Mouse (Mus musculus) myocyte (in vitro differentiated cells): ENCODE data around the gene Gm45808. TPM values are rescaled to one million over a fixed set of nuclear protein-coding genes. Genes with fewer than 3 reads are reported as not detected.
A peak's percentile ranks its signal among the peaks of the same experiment; 100 is the strongest.

ENCODE experiments used
- H3K27me3 ChIP-seq: one replicate; pipeline ENCODE4 v1.6.1; 2011; ENCODE audit not compliant: control insufficient read depth, insufficient read depth, insufficient read length
- H3K36me3 ChIP-seq: one replicate; pipeline ENCODE4 v1.6.1; 2011; ENCODE audit not compliant: control insufficient read depth, insufficient read depth
- H3K4me2 ChIP-seq: one replicate; pipeline ENCODE4 v1.6.1; 2011; ENCODE audit warnings: low read depth, control low read depth
- H3K4me3 ChIP-seq: one replicate; pipeline ENCODE4 v1.5.1; 2011; ENCODE audit warnings: mild to moderate bottlenecking, control low read depth, moderate library complexity
- H3K79me2 ChIP-seq: one replicate; pipeline ENCODE4 v1.6.1; 2011; ENCODE audit not compliant: control insufficient read depth, insufficient read depth
- H3ac ChIP-seq: one replicate; pipeline ENCODE4 v1.6.1; 2011; ENCODE audit not compliant: control insufficient read depth, insufficient read length
- CEBPB ChIP-seq: IDR thresholded peaks from 2 replicates; pipeline ENCODE4 v1.6.1; 2011; ENCODE audit warnings: mild to moderate bottlenecking, moderate library complexity; ENCODE audit not compliant: poor library complexity, insufficient read depth, severe bottlenecking
- E2F4 ChIP-seq: IDR thresholded peaks from one replicate; pipeline ENCODE4 v1.6.1; 2011; ENCODE audit warnings: mild to moderate bottlenecking, control low read depth, moderate library complexity; ENCODE audit not compliant: insufficient read depth
- MAX ChIP-seq: IDR thresholded peaks from one replicate; pipeline ENCODE4 v1.6.1; 2011; ENCODE audit warnings: low read depth, mild to moderate bottlenecking, control low read depth
- MYOD1 ChIP-seq, 3 experiments: IDR thresholded peaks; one replicate each; pipeline ENCODE4 v1.6.1; 2011; ENCODE audit warnings: control low read depth in 2 of 3, low read depth in 2 of 3, mild to moderate bottlenecking in 2 of 3, moderate library complexity in 1 of 3; ENCODE audit not compliant: insufficient read length in 2 of 3, control insufficient read depth in 1 of 3
- MYOG ChIP-seq, 3 experiments: IDR thresholded peaks; one replicate each; pipeline ENCODE4 v1.6.1; 2011; ENCODE audit warnings: control low read depth in 2 of 3, low read depth in 2 of 3, mild to moderate bottlenecking in 2 of 3; ENCODE audit not compliant: insufficient read length in 2 of 3, control insufficient read depth in 1 of 3, insufficient read depth in 1 of 3
- POLR2A ChIP-seq: IDR thresholded peaks from one replicate; pipeline ENCODE4 v1.6.1; 2011; ENCODE audit warnings: low read depth, mild to moderate bottlenecking, control low read depth, moderate library complexity; ENCODE audit not compliant: insufficient read length
- POLR2AphosphoS2 ChIP-seq: IDR thresholded peaks from one replicate; pipeline ENCODE4 v1.6.1; 2011; ENCODE audit warnings: low read depth, control low read depth; ENCODE audit not compliant: insufficient read length
- REST ChIP-seq: IDR thresholded peaks from one replicate; pipeline ENCODE4 v1.6.1; 2011; ENCODE audit warnings: mild to moderate bottlenecking, control low read depth, moderate library complexity; ENCODE audit not compliant: insufficient read depth, insufficient read length
- SRF ChIP-seq: IDR thresholded peaks from one replicate; pipeline ENCODE4 v1.6.1; 2011; ENCODE audit warnings: low read depth; ENCODE audit not compliant: control insufficient read depth, insufficient read length
- TCF12 ChIP-seq: IDR thresholded peaks from one replicate; pipeline ENCODE4 v1.6.1; 2011; ENCODE audit warnings: mild to moderate bottlenecking, control low read depth; ENCODE audit not compliant: poor library complexity, insufficient read depth, severe bottlenecking
- TCF3 ChIP-seq: IDR thresholded peaks from one replicate; pipeline ENCODE4 v1.6.1; 2011; ENCODE audit warnings: low read depth, control low read depth; ENCODE audit not compliant: insufficient read length
- USF1 ChIP-seq: IDR thresholded peaks from one replicate; pipeline ENCODE4 v1.6.1; 2011; ENCODE audit warnings: low read depth, mild to moderate bottlenecking, control low read depth, moderate library complexity
- polyA plus RNA-seq: library from polyadenylated mRNA; unstranded; fragments of >200 nt; fragmentation: generic; extraction: Trizol; gene quantifications from one replicate; pipeline ENCODE4 v1.2.1, GENCODE M21; 2012; ENCODE audit warnings: missing spikeins

Gene Gm45808
- polyA plus RNA-seq, 1 experiment, result not detected

- Histone ChIP-seq H3K4me2 (peak overlapping the region; percentile 96), H3ac (no peak overlapping the region), H3K36me3 (peaks cover 26% of the 10 kb centered on the region), H3K4me3 (peak overlapping the region; percentile 92), H3K27me3 (no peaks in the 10 kb centered on the region), H3K79me2 (peaks cover 49% of the 10 kb centered on the region)
- no peak for TF ChIP-seq POLR2A
- no peak for TF ChIP-seq TCF12
- no peak for TF ChIP-seq TCF3
- TF ChIP-seq MYOG (IDR thresholded peaks at IDR 0.05; ENCODE audit: control insufficient read depth in 1 of 3, insufficient read depth in 1 of 3, insufficient read length in 2 of 3, low read depth in 2 of 3), result no peak
Measured at GRCm38 (mm10) chr7:45437046-45437445, 49.6 kb downstream of the Gm45808 start.

GRCm38 (mm10) chr7:45436444-45436843 is 50.2 kb downstream of the Gm45808 start:
- no peak for TF ChIP-seq USF1
- no peak for TF ChIP-seq TCF3
- TF ChIP-seq POLR2AphosphoS2, result no peak
- TF ChIP-seq MYOD1 (IDR thresholded peaks at IDR 0.05; ENCODE audit: control insufficient read depth in 1 of 3, insufficient read length in 2 of 3, low read depth in 2 of 3), result no peak
- no peak for TF ChIP-seq MYOG (IDR thresholded peaks at IDR 0.05; ENCODE audit: control insufficient read depth in 1 of 3, insufficient read depth in 1 of 3, insufficient read length in 2 of 3, low read depth in 2 of 3)
- no peak for TF ChIP-seq TCF12
- TF ChIP-seq CEBPB, result no peak
- TF ChIP-seq REST, result no peak
- TF ChIP-seq POLR2A, result no peak
- TF ChIP-seq MAX, result no peak
- no peak for TF ChIP-seq SRF
- Histone ChIP-seq H3K79me2 (peaks cover 55% of the 10 kb centered on the region), H3K36me3 (peaks cover 21% of the 10 kb centered on the region), H3K4me2 (peak overlapping the region; percentile 96), H3K4me3 (peak overlapping the region; percentile 92), H3ac (no peak overlapping the region), H3K27me3 (no peaks in the 10 kb centered on the region)

- Histone ChIP-seq H3K27me3 (no peaks in the 10 kb centered on the region), H3K4me3 (peak overlapping the region; percentile 92), H3K36me3 (peaks cover 11% of the 10 kb centered on the region), H3K79me2 (peaks cover 62% of the 10 kb centered on the region), H3ac (peak overlapping the region; percentile 15), H3K4me2 (peak overlapping the region; percentile 96)
- TF ChIP-seq USF1, result no peak
- TF ChIP-seq CEBPB, result no peak
- TF ChIP-seq TCF12, result no peak
- TF ChIP-seq MAX, result no peak
- TF ChIP-seq E2F4, result no peak
- TF ChIP-seq MYOD1 (IDR thresholded peaks at IDR 0.05; ENCODE audit: control insufficient read depth in 1 of 3, insufficient read length in 2 of 3, low read depth in 2 of 3), result no peak
- TF ChIP-seq REST, result no peak
- TF ChIP-seq SRF, result no peak
- TF ChIP-seq POLR2AphosphoS2, result no peak
- TF ChIP-seq POLR2A, result no peak
- no peak for TF ChIP-seq MYOG (IDR thresholded peaks at IDR 0.05; ENCODE audit: control insufficient read depth in 1 of 3, insufficient read depth in 1 of 3, insufficient read length in 2 of 3, low read depth in 2 of 3)
Measured at GRCm38 (mm10) chr7:45435038-45435437, 51.6 kb downstream of the Gm45808 start.

GRCm38 (mm10) chr7:45434203-45435015 is 52.2 kb downstream of the Gm45808 start, which contains the start of gene Gys1:
Gene Gys1, plus strand, starts transcription at chr7:45434844.
- no peaks in the 10 kb centered on the region for H3K27me3 ChIP-seq
- H3K4me2 ChIP-seq, result peak within 1 kb of the TSS; percentile 96
- TF ChIP-seq POLR2A (peak; percentile 84), POLR2AphosphoS2 (peak; percentile 81), CEBPB (peak; percentile 86), USF1 (no peak), MYOG (IDR thresholded peaks at IDR 0.05; ENCODE audit: control insufficient read depth in 1 of 3, insufficient read depth in 1 of 3, insufficient read length in 2 of 3, low read depth in 2 of 3) (peak in 1 of 3 experiments; percentile 73), SRF (peak; percentile 93), MYOD1 (IDR thresholded peaks at IDR 0.05; ENCODE audit: control insufficient read depth in 1 of 3, insufficient read length in 2 of 3, low read depth in 2 of 3) (peak in 1 of 3 experiments; percentile 71), REST (no peak), MAX (no peak)
- peaks cover 62% of the 10 kb centered on the region for H3K79me2 ChIP-seq
- H3K36me3 ChIP-seq, result peaks cover 7% of the 10 kb centered on the region
- H3ac ChIP-seq, result peak within 1 kb of the TSS; percentile 15
- peak within 1 kb of the TSS; percentile 92 for H3K4me3 ChIP-seq

GRCm38 (mm10) chr7:45433835-45434202 is 52.8 kb downstream of the Gm45808 start:
- Histone ChIP-seq H3ac (peak overlapping the region; percentile 15), H3K36me3 (peaks cover 9% of the 10 kb centered on the region), H3K4me2 (peak overlapping the region; percentile 96), H3K79me2 (peaks cover 62% of the 10 kb centered on the region), H3K27me3 (no peaks in the 10 kb centered on the region), H3K4me3 (peak overlapping the region; percentile 92)
- TF ChIP-seq POLR2AphosphoS2 (no peak), E2F4 (no peak), SRF (no peak), MAX (no peak), TCF3 (no peak)
